ENCODE assay signal across 9 mouse cellular contexts in genomic region chr8:126382749-126383148, GRCm38 (mm10). TPM values are rescaled to one million over a fixed set of nuclear protein-coding genes. Genes with fewer than 3 reads are reported as not detected.
DNase-seq lines count a peak whose midpoint lies in the region; ATAC-seq and TF ChIP-seq lines count a peak whose summit lies in the region.
"Had no signal": no experiment of that assay in that cellular context is flagged by ENCODE, and none has a peak within 500 bp of the region (broad histone marks: within the 10 kb centered on the region; RNA-seq: fewer than 3 reads in every experiment).

No protein-coding gene starts in this region.

- no peak for ATAC-seq in forebrain, embryonic 14.5 days
- ATAC-seq in forebrain, embryonic 16.5 days, result no peak

- intact Hi-C loops in left cerebral cortex, adult 2 months (cut with DNase I), result loop anchor here (1.0 kb wide), 2 partner anchors 85 to 124 kb away; no protein-coding TSS in a partner anchor

- H3K4me2 ChIP-seq in forebrain, embryonic 14.5 days (ENCODE audit: low read length), result no peak overlapping the region
- H3K4me2 ChIP-seq in forebrain, embryonic 16.5 days (ENCODE audit: low read length), result no peak overlapping the region
- H3K4me2 ChIP-seq: lung, embryonic 15.5 days had no signal

- no peak overlapping the region for H3K27ac ChIP-seq in forebrain, embryonic 14.5 days (ENCODE audit: low read depth, low read length)
- H3K27ac ChIP-seq in forebrain, embryonic 16.5 days (ENCODE audit: low read length), result no peak overlapping the region
- H3K27ac ChIP-seq in thymus, adult 2 months (ENCODE audit: control insufficient read depth, insufficient read depth, low read length), result no peak overlapping the region
- no peak overlapping the region for H3K27ac ChIP-seq in embryonic facial prominence, embryonic 10.5 days (replicated peaks)
- H3K27ac ChIP-seq in left cerebral cortex, adult 2 months, result no peak overlapping the region
- H3K27ac ChIP-seq: lung, embryonic 15.5 days had no signal

- H3K36me3 ChIP-seq in forebrain, embryonic 14.5 days (ENCODE audit: control insufficient read depth, insufficient read depth, low read length), result no peaks in the 10 kb centered on the region
- no peaks in the 10 kb centered on the region for H3K36me3 ChIP-seq in forebrain, embryonic 16.5 days (ENCODE audit: control insufficient read depth, insufficient read depth)
- H3K36me3 ChIP-seq in thymus, adult 2 months (ENCODE audit: control insufficient read depth, insufficient read depth, low read length), result no peaks in the 10 kb centered on the region
- H3K36me3 ChIP-seq in embryonic facial prominence, embryonic 10.5 days (replicated peaks), result no peaks in the 10 kb centered on the region
- H3K36me3 ChIP-seq: lung, embryonic 15.5 days had no signal

- peak; percentile 45 for DNase-seq in forebrain, embryonic 14.5 days (ENCODE audit: low spot score)
- DNase-seq in thymus, postnatal 4 days, result peak; percentile 26
- no peak for DNase-seq in thymus, adult 2 months
- peak; percentile 48 for DNase-seq in embryonic facial prominence, embryonic 10.5 days (ENCODE audit: low spot score)
- DNase-seq in left cerebral cortex, adult 2 months (ENCODE audit: extremely low spot score in 1 of 2, low spot score in 2 of 2), result peak; percentile 45 to 49
- DNase-seq in right cerebral cortex, adult 18-20 months, result peak; percentile 33
- no peak for DNase-seq in urinary bladder, postnatal 25 days (ENCODE audit: low spot score)

- H3K4me1 ChIP-seq in forebrain, embryonic 14.5 days (ENCODE audit: control insufficient read depth, insufficient read depth, low read length), result no peaks in the 10 kb centered on the region
- H3K4me1 ChIP-seq in forebrain, embryonic 16.5 days (replicated peaks; ENCODE audit: control insufficient read depth, insufficient read depth, low read length), result no peaks in the 10 kb centered on the region
- H3K4me1 ChIP-seq in thymus, adult 2 months (replicated peaks; ENCODE audit: control insufficient read depth, insufficient read depth, low read length), result no peaks in the 10 kb centered on the region
- no peaks in the 10 kb centered on the region for H3K4me1 ChIP-seq in embryonic facial prominence, embryonic 10.5 days
- H3K4me1 ChIP-seq: lung, embryonic 15.5 days had no signal

- 70% methylated on average over 5 of the region's 5 CpGs for WGBS in forebrain, embryonic 14.5 days
- 70% methylated on average over 5 of the region's 5 CpGs for WGBS in forebrain, embryonic 16.5 days
- 58% methylated on average over 5 of the region's 5 CpGs for WGBS in thymus, adult 2 months
- 70% methylated on average over 5 of the region's 5 CpGs for WGBS in embryonic facial prominence, embryonic 10.5 days

- H3K9ac ChIP-seq in forebrain, embryonic 14.5 days (ENCODE audit: low read length), result no peak overlapping the region
- no peak overlapping the region for H3K9ac ChIP-seq in forebrain, embryonic 16.5 days (replicated peaks; ENCODE audit: low read depth, low read length)
- H3K9ac ChIP-seq: lung, embryonic 15.5 days had no signal

- no peak for TF ChIP-seq POLR2A in thymus, adult 2 months (IDR thresholded peaks at IDR 0.05; ENCODE audit: control insufficient read depth, extremely low read depth, insufficient read depth, low read length, poor library complexity)

- no peak for TF ChIP-seq CTCF in thymus, adult 2 months (IDR thresholded peaks at IDR 0.05; ENCODE audit: borderline replicate concordance, control insufficient read depth, extremely low read depth, insufficient read depth, low read length, poor library complexity)
- TF ChIP-seq CTCF in left cerebral cortex, adult 2 months (IDR thresholded peaks at IDR 0.05), result peak; percentile 77

- H3K9me3 ChIP-seq in forebrain, embryonic 14.5 days (replicated peaks; ENCODE audit: control insufficient read depth, low read length), result no peaks in the 10 kb centered on the region
- no peaks in the 10 kb centered on the region for H3K9me3 ChIP-seq in forebrain, embryonic 16.5 days (ENCODE audit: control insufficient read depth, low read length)
- H3K9me3 ChIP-seq in embryonic facial prominence, embryonic 10.5 days, result no peaks in the 10 kb centered on the region
- H3K9me3 ChIP-seq: lung, embryonic 15.5 days had no signal

- H3K27me3 ChIP-seq in forebrain, embryonic 14.5 days (replicated peaks; ENCODE audit: control insufficient read depth, insufficient read depth, low read length), result no peaks in the 10 kb centered on the region
- H3K27me3 ChIP-seq in forebrain, embryonic 16.5 days (replicated peaks; ENCODE audit: control insufficient read depth, insufficient read depth, low read length), result peaks cover 3% of the 10 kb centered on the region; the same call in 1 of the 2 replicates
- H3K27me3 ChIP-seq in thymus, adult 2 months (ENCODE audit: control insufficient read depth, insufficient read depth, low read length), result no peaks in the 10 kb centered on the region
- H3K27me3 ChIP-seq in embryonic facial prominence, embryonic 10.5 days (replicated peaks; ENCODE audit: low read depth, poor library complexity, severe bottlenecking), result no peaks in the 10 kb centered on the region
- H3K27me3 ChIP-seq: lung, embryonic 15.5 days had no signal

- no peak overlapping the region for H3K4me3 ChIP-seq in forebrain, embryonic 14.5 days (ENCODE audit: low read depth, low read length)
- H3K4me3 ChIP-seq in forebrain, embryonic 16.5 days (replicated peaks; ENCODE audit: low read length), result no peak overlapping the region
- H3K4me3 ChIP-seq in thymus, adult 2 months (ENCODE audit: control insufficient read depth, insufficient read depth, low read length), result no peak overlapping the region
- H3K4me3 ChIP-seq in embryonic facial prominence, embryonic 10.5 days, result no peak overlapping the region
- H3K4me3 ChIP-seq in left cerebral cortex, adult 2 months, result no peak overlapping the region
- H3K4me3 ChIP-seq: lung, embryonic 15.5 days had no signal

RNA-seq across cellular contexts. Expression of gene Coa6, which starts 39.6 kb away (rescaled TPM):
- polyA plus RNA-seq in forebrain, embryonic 14.5 days (2014; fragmentation: Nextera tagmentation; extraction: Ambion mirVana), result 44.9 and 48.8 TPM in 2 replicates
- polyA plus RNA-seq in forebrain, embryonic 16.5 days (2015; fragmentation: Nextera tagmentation; extraction: Ambion mirVana), result 43.2 and 44.0 TPM in 2 replicates
- 58.0 and 68.9 TPM in 2 replicates for polyA plus RNA-seq in thymus, adult 2 months (2012; rRNA removed)
- 43.8 and 46.8 TPM in 2 replicates for polyA plus RNA-seq in embryonic facial prominence, embryonic 10.5 days (2016; fragmentation: Nextera tagmentation; extraction: Ambion mirVana)
- 10 to 100 TPM; 23.0 to 25.6 TPM for total RNA-seq in left cerebral cortex, adult 2 months (2021)

Comparison
In these comparisons a context has a peak if more than half of its experiments do, and no peak if none do; other contexts are left out.
1. DNase-seq: peak in forebrain, embryonic 14.5 days (single experiment), thymus, postnatal 4 days (single experiment), embryonic facial prominence, embryonic 10.5 days (single experiment), left cerebral cortex, adult 2 months (2 of 2) and right cerebral cortex, adult 18-20 months (single experiment); none in thymus, adult 2 months (single experiment) and urinary bladder, postnatal 25 days (single experiment).